Mouse (Mus musculus) cerebellum, postnatal 4 days (tissue): ENCODE results near the gene Ruvbl1.

Experiments
- DNase-seq, 2 experiments: peaks; one replicate each; pipeline ENCODE4 v3.0.0; 2022; ENCODE audit warnings: low spot score in 2 of 2, mixed read lengths in 1 of 2

The Ruvbl1 gene

GRCm38 (mm10) chr6:88493712-88494111 lies 28.5 kb downstream of the Ruvbl1 start:
- no peak for DNase-seq

GRCm38 (mm10) chr6:88499481-88500404 lies 34.5 kb downstream of the Ruvbl1 start:
- DNase-seq: peak; percentile 76 to 86

GRCm38 (mm10) chr6:88500405-88500767 lies 35.2 kb downstream of the Ruvbl1 start:
- no peak for DNase-seq

DNA sequence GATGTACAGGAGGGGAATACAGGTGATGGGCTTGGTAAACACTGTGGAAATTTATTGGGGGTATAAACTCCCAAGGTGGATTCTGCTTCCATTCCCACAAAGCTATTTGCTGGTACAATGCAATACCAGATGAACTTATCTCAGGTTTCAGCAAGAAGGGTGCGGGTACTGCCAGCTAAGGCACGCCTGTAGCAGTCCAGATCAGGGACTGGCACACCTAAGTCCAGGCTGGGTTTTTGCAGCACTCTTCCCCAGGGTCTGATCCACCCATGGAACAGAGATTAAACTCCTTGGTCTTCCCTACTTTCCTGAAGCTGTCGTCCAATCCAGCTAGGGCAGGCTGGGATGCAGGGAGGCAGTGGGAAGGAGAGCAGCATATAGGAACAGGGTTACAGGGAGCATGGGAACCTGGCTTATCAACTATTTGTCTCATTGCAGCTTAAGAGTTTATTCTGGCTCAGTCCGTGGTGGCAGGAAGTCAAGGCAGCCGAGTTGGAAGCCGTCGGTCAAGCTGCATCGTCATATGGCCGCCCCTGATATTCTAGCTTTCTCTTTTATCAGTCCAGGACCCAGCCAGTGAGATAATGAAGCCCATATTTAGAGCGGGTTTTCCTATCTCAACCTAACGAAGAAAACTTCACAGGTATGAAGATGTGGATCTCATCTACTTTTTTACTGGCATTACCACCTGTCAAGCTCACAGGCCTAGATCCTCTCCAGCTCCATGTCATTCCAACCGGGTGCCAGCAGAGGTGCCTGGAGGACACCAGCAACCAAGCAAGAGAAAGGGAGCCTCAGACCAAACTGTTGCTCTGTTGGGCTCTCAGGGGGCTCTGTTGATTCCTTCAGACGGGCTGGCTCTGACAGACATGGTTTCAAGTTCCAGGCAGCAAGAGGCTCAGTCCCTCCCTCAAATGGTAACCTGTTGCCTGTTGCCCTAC lies 37.1 kb downstream of the Ruvbl1 start:
- no peak for DNase-seq

GRCm38 (mm10) chr6:88503044-88503443 lies 37.8 kb downstream of the Ruvbl1 start:
- no peak for DNase-seq

GRCm38 (mm10) chr6:88513984-88514383 lies 48.8 kb downstream of the Ruvbl1 start:
- DNase-seq: no peak

GRCm38 (mm10) chr6:88514546-88514945 lies 49.3 kb downstream of the Ruvbl1 start:
- DNase-seq: no peak

GRCm38 (mm10) chr6:88515971-88516370 lies 50.8 kb downstream of the Ruvbl1 start:
- no peak for DNase-seq

DNA sequence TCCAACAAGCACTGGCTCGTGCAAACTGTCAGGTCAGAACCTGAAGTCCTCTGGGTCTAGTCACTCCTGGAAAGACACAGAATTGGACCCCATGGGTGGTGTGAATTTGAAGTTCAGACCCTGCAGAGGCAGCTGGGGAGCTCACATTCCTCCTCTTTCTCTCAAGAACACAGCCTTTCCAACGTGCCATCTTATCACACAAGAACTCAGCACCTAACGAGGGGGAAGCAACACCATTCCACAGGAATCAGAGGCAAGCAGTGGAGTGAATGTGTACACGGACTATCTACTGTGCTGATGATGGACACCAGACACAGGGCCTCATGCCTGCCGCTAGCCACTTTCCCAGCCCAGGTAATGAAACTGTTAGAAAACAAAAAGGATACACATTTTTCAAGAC lies 51.5 kb downstream of the Ruvbl1 start:
- DNase-seq: no peak

GRCm38 (mm10) chr6:88517701-88518403 lies 52.6 kb downstream of the Ruvbl1 start:
- no peak for DNase-seq

DNA sequence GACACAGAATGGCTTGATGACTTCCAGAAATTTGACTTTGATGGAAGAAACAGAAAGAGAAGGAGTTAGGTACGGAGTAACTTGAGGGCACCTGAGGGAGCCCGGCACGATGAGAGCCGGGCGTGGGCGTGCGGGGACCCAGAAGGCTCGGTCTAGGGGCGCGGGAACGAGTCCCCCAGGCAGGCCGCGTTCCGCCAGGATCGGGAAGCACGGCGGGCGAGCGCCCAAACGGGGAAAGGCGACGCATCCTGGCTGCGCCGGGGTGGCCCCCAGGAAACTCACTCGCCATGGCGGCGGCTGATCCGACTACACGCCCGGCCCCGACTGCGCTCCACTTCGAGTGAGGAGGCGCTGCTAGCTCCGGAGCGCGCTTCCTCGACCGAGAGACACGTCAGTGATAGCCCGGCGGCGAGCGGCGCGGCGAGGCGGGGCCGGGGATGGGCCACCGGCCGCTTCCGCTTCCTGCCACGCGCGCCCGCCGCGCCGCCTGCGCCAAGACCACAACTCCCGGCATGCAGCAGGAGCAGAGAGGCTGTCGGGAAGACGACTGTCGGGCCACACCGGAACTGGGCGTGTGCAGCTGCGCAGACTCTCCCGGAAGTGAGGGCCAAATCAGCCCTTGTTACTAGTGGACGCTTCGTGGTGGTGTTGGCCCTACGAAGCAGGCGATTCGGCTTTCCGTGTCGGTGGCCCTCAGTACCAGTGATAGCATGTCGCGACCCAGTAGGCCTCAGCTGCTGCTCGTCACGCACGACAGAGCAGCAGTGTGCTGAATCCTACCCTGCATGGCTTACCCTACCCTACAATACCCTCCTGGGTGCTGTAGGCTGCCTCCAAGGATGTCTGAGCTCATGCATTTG lies 53.4 kb downstream of the Ruvbl1 start, which contains the start of gene Sec61a1:
TSS of gene Sec61a1 (minus strand) at position 502 of the 860 bp plus-strand sequence.
- DNase-seq: peak; percentile 80 to 94

DNA sequence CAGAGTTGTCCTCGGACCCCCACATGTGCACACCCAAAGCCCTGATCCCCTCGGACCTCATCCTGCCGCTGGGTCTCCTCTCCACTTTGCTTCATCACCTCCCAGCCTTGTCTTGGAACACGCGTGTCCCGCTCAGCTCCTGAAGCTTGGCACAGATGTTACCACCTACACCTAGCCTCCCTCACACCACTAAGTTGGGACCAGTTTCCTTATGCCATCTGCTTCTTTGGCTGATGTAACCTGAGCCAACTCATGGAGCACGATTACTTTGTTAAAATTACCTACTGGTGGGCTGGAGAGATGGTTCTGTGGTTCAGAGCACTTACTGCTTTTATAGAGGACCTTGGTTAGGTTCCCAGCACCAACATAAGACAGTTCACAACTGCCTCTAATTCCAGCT lies 56.6 kb downstream of the Ruvbl1 start:
- DNase-seq: no peak

GRCm38 (mm10) chr6:88522606-88523005 lies 57.4 kb downstream of the Ruvbl1 start:
- no peak for DNase-seq

DNA sequence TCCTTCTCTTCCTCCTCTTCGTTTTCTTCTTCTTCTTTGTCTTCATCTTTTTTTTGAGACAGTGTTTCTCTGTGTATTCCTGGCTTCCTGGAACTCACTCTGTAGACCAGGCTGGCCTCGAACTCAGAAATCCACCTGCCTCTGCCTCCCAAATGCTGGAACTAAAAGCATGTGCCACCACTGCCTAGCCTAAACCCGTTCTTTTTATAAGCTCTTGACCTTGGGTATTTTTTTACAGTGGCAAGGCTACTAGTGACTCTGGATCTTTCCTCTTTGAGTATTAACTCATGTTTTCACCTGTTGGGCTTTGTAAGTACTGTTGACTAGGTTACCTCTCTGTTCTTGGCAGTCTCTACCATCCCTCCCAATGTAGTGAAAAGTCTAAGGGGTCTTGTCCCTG lies 57.8 kb downstream of the Ruvbl1 start:
- no peak for DNase-seq

- DNase-seq: no peak
Measured at GRCm38 (mm10) chr6:88523451-88523850, 58.2 kb downstream of the Ruvbl1 start.

- no peak for DNase-seq
Measured at GRCm38 (mm10) chr6:88524056-88524455, 58.8 kb downstream of the Ruvbl1 start.

- DNase-seq: no peak
Measured at GRCm38 (mm10) chr6:88530306-88530705, 65.1 kb downstream of the Ruvbl1 start.

DNA sequence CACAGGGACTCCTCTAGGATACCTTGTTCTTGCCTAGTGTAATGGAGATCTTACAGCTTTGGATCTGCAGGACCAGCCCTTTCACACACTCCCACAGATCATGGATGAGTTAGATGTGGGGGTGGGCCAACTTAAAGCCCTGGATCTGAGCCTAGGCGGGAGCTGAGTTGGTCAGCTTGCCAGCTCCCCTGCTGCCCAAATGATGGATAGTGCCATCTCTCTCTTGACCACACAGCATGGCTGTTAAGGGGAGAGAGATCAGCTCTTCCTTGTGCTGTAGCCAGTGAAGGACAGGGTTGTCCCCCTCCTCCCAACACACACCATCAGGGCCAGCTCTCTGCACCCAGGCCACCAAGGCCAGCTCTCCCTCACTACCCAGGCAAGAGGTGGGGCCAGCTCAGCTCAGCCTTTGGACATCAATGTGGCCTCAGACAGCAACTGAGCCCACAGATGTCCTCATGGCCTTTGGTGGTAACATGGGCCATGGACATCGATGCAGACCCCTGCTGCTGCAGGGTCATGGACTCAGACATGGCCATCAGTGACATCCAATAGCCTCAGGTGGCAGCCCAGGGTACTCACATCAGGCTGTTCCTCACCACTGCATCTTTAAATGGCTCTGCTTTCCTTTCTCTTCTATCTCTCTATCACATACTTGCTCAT lies 75.0 kb downstream of the Ruvbl1 start:
- DNase-seq: no peak

DNA sequence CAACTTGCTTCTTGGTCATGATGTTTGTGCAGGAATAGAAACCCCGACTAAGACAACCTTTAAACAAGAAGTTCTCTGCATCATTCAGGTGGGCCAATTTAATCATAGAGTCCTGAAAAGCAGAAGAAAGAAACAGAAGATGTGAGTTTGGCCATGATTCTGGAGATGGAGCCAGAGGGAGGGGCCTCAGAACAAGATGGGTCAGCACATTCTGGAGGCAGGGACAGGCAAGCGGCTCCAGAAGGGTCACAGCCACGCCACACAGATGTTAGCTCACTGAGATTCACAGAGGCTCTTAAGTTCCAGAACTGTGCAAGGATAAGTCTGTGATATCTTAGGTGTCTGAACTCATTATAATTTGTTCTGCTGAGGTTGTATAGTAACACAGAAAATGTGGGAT lies 79.0 kb downstream of the Ruvbl1 start:
- no peak for DNase-seq
